Mouse (Mus musculus): ENCODE measurements at regions not wholly inside any gene's neighbourhood (a gene's known extent, or its start where the extent isn't known, plus 50 kb on each side); places are given as distances from the start of the nearest gene placed in this dataset.

GRCm38 (mm10) chr1:146955688-146956214 lies 461.2 kb downstream of the Brinp3 start:
- no peaks in the 10 kb centered on the region for H3K4me1 ChIP-seq (replicated peaks; ENCODE audit: control insufficient read depth, insufficient read depth, low read length)
- 81% methylated on average over 5 of the region's 5 CpGs for WGBS
- no peak overlapping the region for H3K9ac ChIP-seq
- H3K4me2 ChIP-seq (replicated peaks), result no peak overlapping the region
- H3K9me3 ChIP-seq (ENCODE audit: control insufficient read depth, low read length), result no peaks in the 10 kb centered on the region
- ATAC-seq (ENCODE audit: low FRiP score), result no peak
- DNase-seq (ENCODE audit: low spot score), result peak; percentile 16
- H3K27me3 ChIP-seq (ENCODE audit: control insufficient read depth, insufficient read depth, low read length), result no peaks in the 10 kb centered on the region
- H3K36me3 ChIP-seq (replicated peaks; ENCODE audit: control insufficient read depth, insufficient read depth), result no peaks in the 10 kb centered on the region
- H3K27ac ChIP-seq, result no peak overlapping the region
- H3K4me3 ChIP-seq (replicated peaks; ENCODE audit: low read length), result no peak overlapping the region

DNA sequence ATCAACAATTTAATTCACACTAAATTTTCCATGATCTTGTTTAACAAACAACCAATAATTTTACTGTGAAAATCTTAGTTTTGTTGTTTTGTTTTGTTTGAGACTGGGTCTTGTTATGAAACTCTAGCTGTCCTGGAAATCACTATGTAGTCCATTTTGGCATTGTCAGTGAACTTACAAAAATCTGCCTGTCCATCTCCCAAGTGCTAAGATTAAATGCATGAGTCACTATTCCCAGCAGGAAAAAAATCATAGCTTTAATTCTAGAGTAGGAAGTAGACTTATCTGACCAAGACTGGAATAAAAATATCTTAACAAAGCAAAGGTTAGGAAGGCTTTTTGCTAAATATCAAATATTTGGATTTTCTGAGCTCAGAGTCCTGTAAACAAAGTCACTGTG lies 461.8 kb downstream of the Brinp3 start:
- H3K9ac ChIP-seq, result no peak overlapping the region
- no peak overlapping the region for H3K4me2 ChIP-seq (replicated peaks)
- H3K9me3 ChIP-seq (ENCODE audit: control insufficient read depth, low read length), result no peaks in the 10 kb centered on the region
- no peak overlapping the region for H3K27ac ChIP-seq
- H3K36me3 ChIP-seq (replicated peaks; ENCODE audit: control insufficient read depth, insufficient read depth), result no peaks in the 10 kb centered on the region
- no peak overlapping the region for H3K4me3 ChIP-seq (replicated peaks; ENCODE audit: low read length)
- ATAC-seq (ENCODE audit: low FRiP score) (no peak), DNase-seq (ENCODE audit: low spot score) (no peak)
- H3K27me3 ChIP-seq (ENCODE audit: control insufficient read depth, insufficient read depth, low read length), result no peaks in the 10 kb centered on the region
- H3K4me1 ChIP-seq (replicated peaks; ENCODE audit: control insufficient read depth, insufficient read depth, low read length), result no peaks in the 10 kb centered on the region

- Histone ChIP-seq H3K4me2 (replicated peaks) (no peak overlapping the region), H3K4me1 (replicated peaks; ENCODE audit: control insufficient read depth, insufficient read depth, low read length) (no peaks in the 10 kb centered on the region), H3K9me3 (ENCODE audit: control insufficient read depth, low read length) (no peaks in the 10 kb centered on the region), H3K4me3 (replicated peaks; ENCODE audit: low read length) (no peak overlapping the region), H3K36me3 (replicated peaks; ENCODE audit: control insufficient read depth, insufficient read depth) (no peaks in the 10 kb centered on the region), H3K27ac (no peak overlapping the region), H3K9ac (no peak overlapping the region), H3K27me3 (ENCODE audit: control insufficient read depth, insufficient read depth, low read length) (no peaks in the 10 kb centered on the region)
- 90% methylated on average over 3 of the region's 3 CpGs for WGBS
- DNase-seq (ENCODE audit: low spot score), result no peak
- ATAC-seq (ENCODE audit: low FRiP score), result no peak
Observed at GRCm38 (mm10) chr1:146960448-146960847, 465.9 kb downstream of the Brinp3 start.

- no peak for ATAC-seq (ENCODE audit: low FRiP score)
- DNase-seq (ENCODE audit: low spot score), result peak; percentile 15
- Histone ChIP-seq H3K36me3 (replicated peaks; ENCODE audit: control insufficient read depth, insufficient read depth) (no peaks in the 10 kb centered on the region), H3K9ac (no peak overlapping the region), H3K4me1 (replicated peaks; ENCODE audit: control insufficient read depth, insufficient read depth, low read length) (no peaks in the 10 kb centered on the region), H3K4me2 (replicated peaks) (no peak overlapping the region), H3K9me3 (ENCODE audit: control insufficient read depth, low read length) (no peaks in the 10 kb centered on the region), H3K4me3 (replicated peaks; ENCODE audit: low read length) (no peak overlapping the region), H3K27ac (no peak overlapping the region), H3K27me3 (ENCODE audit: control insufficient read depth, insufficient read depth, low read length) (no peaks in the 10 kb centered on the region)
Observed at GRCm38 (mm10) chr1:146967534-146967933, 473.0 kb downstream of the Brinp3 start.

DNA sequence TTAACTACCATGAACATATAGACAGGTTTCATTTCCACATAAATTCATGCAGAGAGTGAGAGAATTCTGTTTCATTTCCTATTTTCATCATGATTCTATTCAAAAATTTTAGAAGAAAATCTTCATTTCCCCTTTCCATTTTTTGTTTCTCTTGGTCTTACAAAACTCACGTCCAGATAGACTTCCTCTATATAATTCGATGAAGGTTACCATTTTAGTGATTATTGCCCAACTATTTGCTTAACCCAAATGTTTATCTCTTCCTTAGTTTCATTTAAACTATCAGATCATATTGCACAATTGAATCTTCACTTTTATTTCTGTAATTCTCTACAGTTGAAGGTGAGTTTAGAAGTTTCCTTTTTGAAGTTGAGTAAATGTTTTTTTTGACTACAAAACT lies 473.4 kb downstream of the Brinp3 start:
- WGBS, result 94% methylated on average over 2 of the region's 2 CpGs

GRCm38 (mm10) chr1:146983433-146984186 lies 489.1 kb downstream of the Brinp3 start:
- WGBS, result 70% methylated on average over 5 of the region's 5 CpGs
- ATAC-seq (ENCODE audit: low FRiP score) (no peak; the same call in 1 of the 2 replicates), DNase-seq (ENCODE audit: low spot score) (no peak)

More for the DNA sequence above, 473.4 kb downstream of the Brinp3 start:
- Histone ChIP-seq H3K36me3 (replicated peaks; ENCODE audit: control insufficient read depth, insufficient read depth) (no peaks in the 10 kb centered on the region), H3K27me3 (ENCODE audit: control insufficient read depth, insufficient read depth, low read length) (no peaks in the 10 kb centered on the region), H3K9ac (no peak overlapping the region), H3K4me3 (replicated peaks; ENCODE audit: low read length) (no peak overlapping the region), H3K4me2 (replicated peaks) (no peak overlapping the region), H3K9me3 (ENCODE audit: control insufficient read depth, low read length) (no peaks in the 10 kb centered on the region), H3K27ac (no peak overlapping the region), H3K4me1 (replicated peaks; ENCODE audit: control insufficient read depth, insufficient read depth, low read length) (no peaks in the 10 kb centered on the region)
- DNase-seq (ENCODE audit: low spot score), result no peak
- ATAC-seq (ENCODE audit: low FRiP score), result no peak

GRCm38 (mm10) chr1:147000018-147000417 lies 505.5 kb downstream of the Brinp3 start:
- Histone ChIP-seq H3K27me3 (ENCODE audit: control insufficient read depth, insufficient read depth, low read length) (no peaks in the 10 kb centered on the region), H3K9ac (no peak overlapping the region), H3K4me1 (replicated peaks; ENCODE audit: control insufficient read depth, insufficient read depth, low read length) (no peaks in the 10 kb centered on the region), H3K36me3 (replicated peaks; ENCODE audit: control insufficient read depth, insufficient read depth) (no peaks in the 10 kb centered on the region), H3K4me2 (replicated peaks) (no peak overlapping the region), H3K4me3 (replicated peaks; ENCODE audit: low read length) (no peak overlapping the region), H3K9me3 (ENCODE audit: control insufficient read depth, low read length) (no peaks in the 10 kb centered on the region), H3K27ac (no peak overlapping the region)
- no peak for ATAC-seq (ENCODE audit: low FRiP score)
- WGBS, result 67% methylated on average over 2 of the region's 2 CpGs
- no peak for DNase-seq (ENCODE audit: low spot score)

More at GRCm38 (mm10) chr1:146983433-146984186, 489.1 kb downstream of the Brinp3 start:
- Histone ChIP-seq H3K4me1 (replicated peaks; ENCODE audit: control insufficient read depth, insufficient read depth, low read length) (no peaks in the 10 kb centered on the region), H3K9me3 (ENCODE audit: control insufficient read depth, low read length) (no peaks in the 10 kb centered on the region), H3K36me3 (replicated peaks; ENCODE audit: control insufficient read depth, insufficient read depth) (no peaks in the 10 kb centered on the region), H3K4me3 (replicated peaks; ENCODE audit: low read length) (no peak overlapping the region), H3K27ac (no peak overlapping the region), H3K27me3 (ENCODE audit: control insufficient read depth, insufficient read depth, low read length) (no peaks in the 10 kb centered on the region), H3K4me2 (replicated peaks) (no peak overlapping the region), H3K9ac (no peak overlapping the region)

DNA sequence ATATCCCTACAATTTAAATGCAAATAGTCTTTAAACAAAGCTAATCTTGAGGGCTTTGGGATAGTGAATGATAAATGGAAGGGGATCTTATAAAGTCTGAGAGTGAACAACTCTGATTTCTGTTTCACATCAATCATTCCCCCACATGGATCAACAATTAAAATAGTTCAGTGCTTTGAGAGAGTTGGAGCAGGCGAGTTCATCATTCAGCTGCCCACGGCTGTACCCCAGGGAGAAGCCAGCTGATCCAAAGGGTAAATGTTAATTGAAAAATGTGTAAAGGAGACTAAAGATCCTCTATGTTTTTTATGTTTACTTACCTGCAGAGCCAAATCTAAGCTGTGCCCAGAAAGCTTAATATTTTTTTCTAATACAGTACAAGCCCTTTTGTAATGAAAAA lies 553.2 kb downstream of the Brinp3 start:
- Histone ChIP-seq H3K9me3 (ENCODE audit: control insufficient read depth, low read length) (no peaks in the 10 kb centered on the region), H3K36me3 (replicated peaks; ENCODE audit: control insufficient read depth, insufficient read depth) (no peaks in the 10 kb centered on the region), H3K4me1 (replicated peaks; ENCODE audit: control insufficient read depth, insufficient read depth, low read length) (no peaks in the 10 kb centered on the region), H3K4me3 (replicated peaks; ENCODE audit: low read length) (no peak overlapping the region), H3K27me3 (ENCODE audit: control insufficient read depth, insufficient read depth, low read length) (no peaks in the 10 kb centered on the region), H3K27ac (no peak overlapping the region), H3K9ac (no peak overlapping the region), H3K4me2 (replicated peaks) (no peak overlapping the region)
- DNase-seq (ENCODE audit: low spot score), result no peak
- no peak for ATAC-seq (ENCODE audit: low FRiP score)
- WGBS, result 18% methylated on average over 2 of the region's 2 CpGs

DNA sequence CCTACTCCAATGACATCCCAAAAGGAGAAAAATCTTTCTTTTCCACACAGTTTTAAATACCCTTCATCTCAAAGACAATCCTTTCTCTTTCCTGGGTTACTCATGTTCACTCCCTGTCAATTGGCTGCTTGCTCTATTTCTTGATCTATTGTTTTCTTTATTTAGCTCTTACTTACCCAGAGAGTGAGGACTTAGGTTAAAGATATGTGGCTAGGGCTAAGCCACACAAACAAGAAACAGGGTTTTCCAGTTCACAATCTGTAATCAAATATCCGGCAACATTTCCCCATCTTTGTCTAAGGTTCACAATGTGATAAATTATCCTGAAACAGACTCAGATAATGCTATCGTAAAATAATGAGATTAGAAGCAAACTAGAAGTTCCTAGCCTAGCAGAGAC lies 563.9 kb downstream of the Brinp3 start:
- no peaks in the 10 kb centered on the region for H3K4me1 ChIP-seq (replicated peaks; ENCODE audit: control insufficient read depth, insufficient read depth, low read length)
- no peak overlapping the region for H3K4me3 ChIP-seq (replicated peaks; ENCODE audit: low read length)
- WGBS, result 66% methylated on average over 2 of the region's 2 CpGs
- H3K9me3 ChIP-seq (ENCODE audit: control insufficient read depth, low read length), result no peaks in the 10 kb centered on the region
- no peak overlapping the region for H3K4me2 ChIP-seq (replicated peaks)
- no peak for ATAC-seq (ENCODE audit: low FRiP score)
- DNase-seq (ENCODE audit: low spot score), result no peak
- no peak overlapping the region for H3K27ac ChIP-seq
- H3K9ac ChIP-seq, result no peak overlapping the region
- no peaks in the 10 kb centered on the region for H3K27me3 ChIP-seq (ENCODE audit: control insufficient read depth, insufficient read depth, low read length)
- no peaks in the 10 kb centered on the region for H3K36me3 ChIP-seq (replicated peaks; ENCODE audit: control insufficient read depth, insufficient read depth)

GRCm38 (mm10) chr1:147074166-147074565 lies 579.6 kb downstream of the Brinp3 start:
- no peaks in the 10 kb centered on the region for H3K36me3 ChIP-seq (replicated peaks; ENCODE audit: control insufficient read depth, insufficient read depth)
- H3K4me1 ChIP-seq (replicated peaks; ENCODE audit: control insufficient read depth, insufficient read depth, low read length), result no peaks in the 10 kb centered on the region
- DNase-seq (ENCODE audit: low spot score) (no peak), ATAC-seq (ENCODE audit: low FRiP score) (no peak)
- H3K27me3 ChIP-seq (ENCODE audit: control insufficient read depth, insufficient read depth, low read length), result no peaks in the 10 kb centered on the region
- no peak overlapping the region for H3K4me2 ChIP-seq (replicated peaks)
- H3K9me3 ChIP-seq (ENCODE audit: control insufficient read depth, low read length), result no peaks in the 10 kb centered on the region
- H3K27ac ChIP-seq, result no peak overlapping the region
- 85% methylated on average over 11 of the region's 11 CpGs for WGBS
- no peak overlapping the region for H3K4me3 ChIP-seq (replicated peaks; ENCODE audit: low read length)
- no peak overlapping the region for H3K9ac ChIP-seq
